Mouse (Mus musculus) heart, postnatal 0 days (tissue): ENCODE results near the gene Gm1673. TPM values are rescaled to one million over a fixed set of nuclear protein-coding genes. Genes with fewer than 3 reads are reported as not detected.

Source experiments
- ATAC-seq: fragments of 200-750 bp; cut with Nextera tagmentation; 2 replicates; pipeline ENCODE4 v1.8.0; 2017; ENCODE audit warnings: low read depth, moderate number of reproducible peaks, moderate library complexity; ENCODE audit not compliant: insufficient read depth
- DNase-seq: peaks from one replicate; pipeline ENCODE4 v3.0.0-alpha.2; 2016; ENCODE audit warnings: low spot score
- H3K27ac ChIP-seq: fragments of 300-500 bp; sonication (generic); 2 replicates; pipeline ENCODE4 v1.5.1; 2014; ENCODE audit warnings: low read depth, mild to moderate bottlenecking
- H3K27me3 ChIP-seq: fragments of 300-500 bp; sonication (generic); 2 replicates; pipeline ENCODE4 v1.6.1; 2014; ENCODE audit warnings: low read length, mixed read lengths; ENCODE audit not compliant: control insufficient read depth, insufficient read depth
- H3K36me3 ChIP-seq: fragments of 300-500 bp; sonication (generic); replicated peaks from 2 replicates; pipeline ENCODE4 v1.6.1; 2014; ENCODE audit warnings: low read length, mixed read lengths; ENCODE audit not compliant: control insufficient read depth, insufficient read depth
- H3K4me1 ChIP-seq: fragments of 300-500 bp; sonication (generic); 2 replicates; pipeline ENCODE4 v1.6.1; 2014; ENCODE audit warnings: antibody characterized with exemption; ENCODE audit not compliant: control insufficient read depth, insufficient read depth
- H3K4me2 ChIP-seq: fragments of 300-500 bp; sonication (generic); 2 replicates; pipeline ENCODE4 v1.6.1; 2014; ENCODE audit warnings: low read depth, mild to moderate bottlenecking, low read length, moderate library complexity
- H3K4me3 ChIP-seq: fragments of 300-500 bp; sonication (generic); 2 replicates; pipeline ENCODE4 v1.5.1; 2014; ENCODE audit warnings: low read depth, low read length
- H3K9ac ChIP-seq: fragments of 300-500 bp; sonication (generic); replicated peaks from 2 replicates; pipeline ENCODE4 v1.6.1; 2014; ENCODE audit warnings: low read depth, low read length, mixed read lengths
- H3K9me3 ChIP-seq: fragments of 300-500 bp; sonication (generic); replicated peaks from 2 replicates; pipeline ENCODE4 v1.6.1; 2016; ENCODE audit warnings: low read length; ENCODE audit not compliant: control insufficient read depth
- CTCF ChIP-seq: IDR thresholded peaks from 2 replicates; pipeline ENCODE4 v1.5.1; 2016; ENCODE audit warnings: antibody characterized with exemption, control low read depth, low read depth
- EP300 ChIP-seq: IDR thresholded peaks from 2 replicates; pipeline ENCODE4 v1.6.1; 2016; ENCODE audit warnings: antibody characterized with exemption, low read depth
- WGBS: fragments of 180-500 bp; shearing (Covaris S2); extraction: QIAGEN DNeasy Blood & Tissue Kit; methylation state at CpG from one replicate; pipeline ENCODE4 v1.1.7; 2014; 5-methylcytosine and 5-hydroxymethylcytosine counted together
- polyA plus RNA-seq: library from polyadenylated mRNA; unstranded; fragments of >200 nt; fragmentation: Nextera tagmentation; extraction: Ambion mirVana; gene quantifications from 2 replicates; pipeline ENCODE4 v1.2.1, GENCODE M21; 2015
- total RNA-seq: library from RNA; depleted of rRNA; stranded (reverse); fragments of >200 nt; gene quantifications from 2 replicates; pipeline ENCODE4 v1.2.3, GENCODE M21; 2014; ENCODE audit warnings: low replicate concordance

The Gm1673 gene
- total and polyA plus RNA-seq, 2 experiments from 2014 or later: 37.3 to 40.2 TPM

GRCm38 (mm10) chr5:33954354-33954753, 28.9 kb upstream of the Gm1673 start:
- H3K4me2 ChIP-seq: no peak overlapping the region
- peak; percentile 39 for DNase-seq
- H3K36me3 ChIP-seq: no peaks in the 10 kb centered on the region

DNA sequence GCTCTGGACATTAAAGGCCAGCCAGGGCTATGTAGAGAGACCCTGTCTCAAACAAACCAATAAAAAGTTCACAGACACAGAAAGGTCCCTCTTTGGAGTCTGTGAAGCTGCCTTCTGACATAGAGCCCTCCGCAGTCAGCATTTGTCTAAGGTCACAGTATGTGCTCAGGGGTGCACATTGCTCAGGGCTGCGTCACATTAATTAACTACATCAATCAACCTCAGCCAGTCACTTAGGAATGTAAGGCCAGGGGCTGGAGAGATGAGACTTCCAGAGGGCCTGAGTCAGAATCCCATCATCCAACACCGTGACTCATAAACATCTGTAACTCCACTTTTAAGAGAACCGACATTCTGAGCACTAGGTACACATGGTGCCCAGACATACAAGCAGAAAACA, 27.4 kb upstream of the Gm1673 start:
- H3K4me1 ChIP-seq: no peaks in the 10 kb centered on the region
- no peak overlapping the region for H3K4me2 ChIP-seq
- no peak overlapping the region for H3K4me3 ChIP-seq
- no peak overlapping the region for H3K27ac ChIP-seq
- no peaks in the 10 kb centered on the region for H3K36me3 ChIP-seq
- no peaks in the 10 kb centered on the region for H3K27me3 ChIP-seq
- no peak for ATAC-seq
- DNase-seq: no peak
- H3K9me3 ChIP-seq: peaks cover 11% of the 10 kb centered on the region; the same call in 1 of the 2 replicates
- no peak for TF ChIP-seq EP300
- TF ChIP-seq CTCF: no peak
- no peak overlapping the region for H3K9ac ChIP-seq
- 85% methylated on average over 4 of the region's 4 CpGs for WGBS

More at GRCm38 (mm10) chr5:33954354-33954753, 28.9 kb upstream of the Gm1673 start:
- H3K9ac ChIP-seq: no peak overlapping the region
- peak; percentile 58; the same call in 1 of the 2 replicates for ATAC-seq
- H3K4me1 ChIP-seq: no peaks in the 10 kb centered on the region
- no peak overlapping the region for H3K27ac ChIP-seq
- peak; percentile 97 for TF ChIP-seq CTCF
- TF ChIP-seq EP300: no peak
- H3K27me3 ChIP-seq: no peaks in the 10 kb centered on the region
- H3K9me3 ChIP-seq: peaks cover 11% of the 10 kb centered on the region; the same call in 1 of the 2 replicates
- WGBS: 24% methylated on average over 10 of the region's 10 CpGs
- no peak overlapping the region for H3K4me3 ChIP-seq

GRCm38 (mm10) chr5:33959382-33959781, 23.9 kb upstream of the Gm1673 start:
- TF ChIP-seq CTCF (no peak), EP300 (no peak)
- ATAC-seq: peak; percentile 71
- Histone ChIP-seq H3K27ac (peak overlapping the region; percentile 22; the same call in 1 of the 2 replicates), H3K4me1 (no peaks in the 10 kb centered on the region), H3K4me3 (no peak overlapping the region), H3K9ac (no peak overlapping the region), H3K9me3 (peaks cover 11% of the 10 kb centered on the region; the same call in 1 of the 2 replicates), H3K4me2 (no peak overlapping the region), H3K27me3 (no peaks in the 10 kb centered on the region), H3K36me3 (no peaks in the 10 kb centered on the region)
- WGBS: 48% methylated on average over 4 of the region's 4 CpGs
- peak; percentile 58 for DNase-seq

DNA sequence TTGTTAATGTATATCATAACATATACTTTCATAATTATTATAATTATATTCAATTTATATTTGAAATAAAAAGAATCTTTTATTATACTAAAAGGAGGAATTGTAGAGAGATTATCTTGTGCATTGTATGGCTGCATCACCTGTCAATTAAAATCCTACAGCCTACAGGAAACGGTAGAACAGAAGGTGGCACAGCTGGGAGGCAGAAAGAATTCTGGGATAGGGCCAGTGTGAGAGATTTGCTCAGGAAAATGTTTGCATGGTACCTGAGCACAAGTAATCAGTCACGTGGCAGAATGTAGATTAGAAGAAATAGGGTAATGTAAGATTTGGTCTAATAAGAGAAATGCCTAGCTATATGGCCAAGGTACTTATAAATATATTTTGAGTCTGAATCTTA, 8.5 kb upstream of the Gm1673 start:
- Histone ChIP-seq H3K27me3 (no peaks in the 10 kb centered on the region), H3K27ac (no peak overlapping the region), H3K4me1 (no peaks in the 10 kb centered on the region), H3K9me3 (no peaks in the 10 kb centered on the region), H3K9ac (no peak overlapping the region), H3K4me3 (no peak overlapping the region), H3K36me3 (no peaks in the 10 kb centered on the region), H3K4me2 (no peak overlapping the region)
- 59% methylated on average over 2 of the region's 2 CpGs for WGBS
- TF ChIP-seq CTCF (no peak), EP300 (no peak)
- DNase-seq: no peak
- ATAC-seq: no peak

GRCm38 (mm10) chr5:33976267-33976666, 7.0 kb upstream of the Gm1673 start:
- H3K4me1 ChIP-seq: no peaks in the 10 kb centered on the region
- ATAC-seq (no peak), DNase-seq (no peak)
- no peaks in the 10 kb centered on the region for H3K36me3 ChIP-seq
- H3K27me3 ChIP-seq: no peaks in the 10 kb centered on the region
- no peak overlapping the region for H3K4me2 ChIP-seq
- no peak overlapping the region for H3K27ac ChIP-seq
- H3K4me3 ChIP-seq: no peak overlapping the region
- H3K9me3 ChIP-seq: no peaks in the 10 kb centered on the region
- no peak for TF ChIP-seq EP300
- no peak for TF ChIP-seq CTCF
- WGBS: 29% methylated on average over 3 of the region's 3 CpGs
- no peak overlapping the region for H3K9ac ChIP-seq

DNA sequence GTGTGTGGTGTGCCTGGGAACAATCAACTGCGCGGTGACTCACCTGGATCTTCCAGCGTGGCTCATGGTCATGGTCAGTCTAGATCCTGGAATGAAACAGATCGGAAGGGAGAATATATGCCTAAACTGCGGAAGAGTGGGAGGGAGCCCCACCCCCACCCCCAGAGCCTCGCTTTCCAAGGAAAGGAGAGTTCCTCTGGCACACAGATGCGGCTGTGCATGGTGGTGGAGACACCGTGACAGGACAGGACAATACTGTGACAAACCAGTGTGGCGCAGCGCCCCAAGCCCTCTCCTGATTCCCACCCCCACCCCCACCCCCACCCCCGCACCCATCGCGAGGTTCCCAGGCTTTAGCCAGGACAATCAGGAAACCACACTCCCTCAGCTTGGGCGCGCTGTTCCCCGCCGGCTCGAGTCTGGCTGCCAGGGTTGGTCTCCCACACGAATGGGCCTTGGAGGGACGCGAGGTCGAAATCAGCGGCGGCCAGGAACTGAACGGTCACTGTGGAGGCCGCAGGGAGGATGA, 438 bp upstream of the Gm1673 start:
- Histone ChIP-seq H3K4me3 (peak overlapping the region; percentile 82), H3K9ac (peak overlapping the region; percentile 53), H3K27me3 (peaks cover 17% of the 10 kb centered on the region), H3K36me3 (no peaks in the 10 kb centered on the region), H3K4me2 (peak overlapping the region; percentile 96), H3K4me1 (0 out of 2 replicates have a peak, but pooled peaks cover 4% of the 10 kb centered on the region), H3K27ac (peak overlapping the region; percentile 8; the same call in 1 of the 2 replicates), H3K9me3 (no peaks in the 10 kb centered on the region)
- ATAC-seq: peak; percentile 18; the same call in 1 of the 2 replicates
- TF ChIP-seq CTCF (no peak), EP300 (no peak)
- 6% methylated on average over 25 of the region's 26 CpGs for WGBS
- no peak for DNase-seq
